Mouse (Mus musculus) cerebellum, adult 2 months (tissue): ENCODE results near the gene Sec23b.

Experiments used
- CTCF ChIP-seq: fragments of 200-500 bp; IDR thresholded peaks from 2 replicates; pipeline ENCODE4 v1.5.1; 2011; ENCODE audit warnings: low read depth, mild to moderate bottlenecking, control low read depth, low read length, moderate library complexity, borderline replicate concordance; ENCODE audit not compliant: insufficient read depth
- POLR2A ChIP-seq: fragments of 200-500 bp; IDR thresholded peaks from 2 replicates; pipeline ENCODE4 v1.6.1; 2011; ENCODE audit warnings: low read length, control low read depth, borderline replicate concordance; ENCODE audit not compliant: insufficient read depth

GRCm38 (mm10) chr2:144588723-144589122 is 32.7 kb downstream of the Sec23b start:
- no peak for TF ChIP-seq POLR2A
- TF ChIP-seq CTCF: peak; percentile 30; the same call in 1 of the 2 replicates
